Mouse (Mus musculus) spleen, adult 2 months (tissue): Measurements from ENCODE around the gene Slco4a1. TPM values are rescaled to one million over a fixed set of nuclear protein-coding genes. Genes with fewer than 3 reads are reported as not detected.

ENCODE experiments used
- DNase-seq, 2 experiments: peaks; one replicate each; pipeline versions ENCODE4 v3.0.0 to v3.0.0-alpha.2; 2012 to 2021; ENCODE audit warnings: low spot score in 2 of 2, low read depth in 1 of 2
- H3K27ac ChIP-seq: fragments of 200-500 bp; 2 replicates; pipeline ENCODE4 v1.5.1; 2012; ENCODE audit warnings: low read length, inconsistent platforms; ENCODE audit not compliant: insufficient read depth
- H3K27me3 ChIP-seq: fragments of 200-500 bp; 2 replicates; pipeline ENCODE4 v1.6.1; 2012; ENCODE audit warnings: mild to moderate bottlenecking, moderate library complexity, low read length, inconsistent platforms; ENCODE audit not compliant: control insufficient read depth, insufficient read depth
- H3K36me3 ChIP-seq: fragments of 200-500 bp; 2 replicates; pipeline ENCODE4 v1.6.1; 2012; ENCODE audit warnings: mild to moderate bottlenecking, low read length, inconsistent platforms; ENCODE audit not compliant: control insufficient read depth, insufficient read depth
- H3K4me1 ChIP-seq: fragments of 200-500 bp; 2 replicates; pipeline ENCODE4 v1.6.1; 2011; ENCODE audit warnings: inconsistent platforms; ENCODE audit not compliant: control insufficient read depth, insufficient read depth, insufficient read length
- H3K4me3 ChIP-seq: fragments of 200-500 bp; 2 replicates; pipeline ENCODE4 v1.5.1; 2011; ENCODE audit warnings: mild to moderate bottlenecking, inconsistent platforms; ENCODE audit not compliant: insufficient read depth, insufficient read length; ENCODE audit errors: extremely low read depth
- CTCF ChIP-seq: fragments of 200-500 bp; IDR thresholded peaks from 2 replicates; pipeline ENCODE4 v1.5.1; 2011; ENCODE audit warnings: mild to moderate bottlenecking, inconsistent platforms; ENCODE audit not compliant: insufficient read depth, insufficient read length, insufficient replicate concordance; ENCODE audit errors: extremely low read depth
- POLR2A ChIP-seq: fragments of 200-500 bp; IDR thresholded peaks from 2 replicates; pipeline ENCODE4 v1.6.1; 2011; ENCODE audit warnings: low read depth, low read length, inconsistent platforms
- WGBS: fragments of 180-500 bp; shearing (Covaris S2); methylation state at CpG from one replicate; pipeline ENCODE4 v1.1.7; 2018; 5-methylcytosine and 5-hydroxymethylcytosine counted together
- polyA plus RNA-seq: library from polyadenylated mRNA; depleted of rRNA; stranded (reverse); fragments of >200 nt; gene quantifications from 2 replicates; pipeline ENCODE4 v1.2.3, GENCODE M21; 2012

Gene Slco4a1
- polyA plus RNA-seq, 1 experiment: 8.1 TPM

DNA sequence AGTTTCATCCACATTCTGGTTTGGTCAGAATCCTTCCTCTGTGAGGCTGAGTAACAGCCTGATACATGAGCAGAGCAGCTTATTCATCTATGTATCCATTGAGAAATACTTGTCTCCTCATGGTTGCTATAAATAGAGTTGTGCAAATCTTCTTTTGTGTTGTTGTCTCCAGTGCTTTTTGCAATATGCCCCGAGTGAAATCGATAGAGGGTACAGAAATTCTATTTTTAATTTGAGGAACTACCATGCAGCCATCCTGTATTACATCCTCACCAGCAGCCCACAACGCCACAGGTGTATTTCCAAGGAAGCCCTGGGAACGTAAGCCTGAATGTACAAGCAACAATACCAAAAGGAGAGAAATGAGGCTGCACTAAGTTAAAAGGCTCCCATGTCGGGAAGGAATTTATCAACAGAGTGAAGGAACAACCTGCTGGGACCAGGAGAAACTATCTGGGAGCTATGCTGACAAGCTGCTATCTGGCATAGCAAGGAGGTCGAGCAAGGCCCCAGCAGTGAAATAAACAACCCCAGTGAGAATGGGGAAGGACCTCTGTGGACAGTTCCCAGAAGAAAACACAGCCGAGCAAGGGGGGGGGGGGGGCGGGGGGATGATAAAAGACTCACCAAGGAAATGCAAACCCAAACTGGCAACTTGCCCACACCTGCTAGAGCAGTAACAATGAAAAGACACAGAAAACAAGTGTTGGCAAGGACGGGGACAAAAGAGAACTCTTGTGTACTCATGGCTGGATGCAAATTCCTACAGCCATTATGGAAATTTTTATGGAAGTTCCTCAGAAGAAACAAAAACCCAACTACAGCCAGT lies 10.9 kb upstream of the Slco4a1 start:
- peaks cover 42% of the 10 kb centered on the region; the same call in 1 of the 2 replicates for H3K4me1 ChIP-seq
- H3K4me3 ChIP-seq: no peak overlapping the region
- H3K27me3 ChIP-seq: no peaks in the 10 kb centered on the region
- TF ChIP-seq POLR2A (no peak), CTCF (no peak)
- no peaks in the 10 kb centered on the region for H3K36me3 ChIP-seq
- WGBS: 5% methylated on average over 9 of the region's 9 CpGs
- peak in 1 of 2 experiments; percentile 46 for DNase-seq
- peak overlapping the region; percentile 68 for H3K27ac ChIP-seq

DNA sequence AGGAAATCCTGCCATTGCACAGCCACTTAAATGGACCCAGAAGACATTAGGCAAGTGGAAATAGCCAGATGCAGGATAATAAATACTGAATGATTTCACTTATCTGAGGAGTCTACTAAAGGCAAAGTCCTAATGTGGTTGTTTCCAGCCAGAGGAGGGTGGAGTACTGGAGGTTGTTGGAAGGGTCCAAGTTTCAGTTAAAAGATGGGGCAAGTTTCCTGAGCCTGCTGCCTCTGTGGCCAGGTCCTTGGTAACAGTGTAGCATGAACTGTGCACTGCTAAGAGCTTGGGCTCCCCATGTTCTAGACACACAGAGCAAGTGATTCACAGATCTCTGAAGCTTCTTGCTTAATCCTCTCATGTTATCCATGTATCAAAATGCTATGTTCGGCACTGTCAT lies 10.1 kb upstream of the Slco4a1 start:
- 91% methylated on average over 1 of the region's 1 CpGs for WGBS
- DNase-seq: no peak
- 0 out of 2 replicates have a peak overlapping the region, but pooled peaks have one; percentile 14 for H3K27ac ChIP-seq
- H3K4me3 ChIP-seq: no peak overlapping the region
- no peaks in the 10 kb centered on the region for H3K27me3 ChIP-seq
- no peak for TF ChIP-seq CTCF
- no peak for TF ChIP-seq POLR2A
- H3K4me1 ChIP-seq: peaks cover 42% of the 10 kb centered on the region; the same call in 1 of the 2 replicates
- H3K36me3 ChIP-seq: no peaks in the 10 kb centered on the region

- peak overlapping the region; percentile 19; the same call in 1 of the 2 replicates for H3K27ac ChIP-seq
- peak; percentile 34 to 50 for DNase-seq
- TF ChIP-seq POLR2A (no peak), CTCF (no peak)
- no peaks in the 10 kb centered on the region for H3K36me3 ChIP-seq
- no peak overlapping the region for H3K4me3 ChIP-seq
- WGBS: 16% methylated on average over 5 of the region's 5 CpGs
- no peaks in the 10 kb centered on the region for H3K27me3 ChIP-seq
- peaks cover 19% of the 10 kb centered on the region; the same call in 1 of the 2 replicates for H3K4me1 ChIP-seq
Measured at GRCm38 (mm10) chr2:180449007-180449406, 7.0 kb upstream of the Slco4a1 start.

DNA sequence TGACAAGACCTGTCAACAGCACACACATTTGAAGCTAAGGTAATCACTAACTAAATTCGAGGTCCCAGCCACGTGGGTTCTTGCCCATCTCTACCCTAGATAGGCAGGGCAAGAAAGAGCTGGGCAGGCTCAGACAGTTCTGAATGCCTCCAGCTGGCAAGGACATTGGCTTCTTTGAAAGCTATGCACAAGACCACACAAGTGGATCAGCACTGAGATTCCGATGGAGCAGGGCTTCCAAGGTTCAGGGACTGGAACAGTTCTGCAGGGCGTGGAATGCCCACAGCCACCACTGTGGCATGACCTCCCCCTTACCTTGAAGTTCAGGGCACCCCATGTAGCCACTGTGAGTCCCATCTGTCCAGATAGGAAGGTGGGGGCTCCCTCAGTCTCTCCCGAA lies 5.5 kb upstream of the Slco4a1 start:
- Histone ChIP-seq H3K4me3 (no peak overlapping the region), H3K36me3 (no peaks in the 10 kb centered on the region), H3K4me1 (peaks cover 9% of the 10 kb centered on the region; the same call in 1 of the 2 replicates), H3K27me3 (no peaks in the 10 kb centered on the region), H3K27ac (no peak overlapping the region)
- DNase-seq: no peak
- WGBS: 81% methylated on average over 5 of the region's 5 CpGs
- no peak for TF ChIP-seq CTCF
- TF ChIP-seq POLR2A: no peak

DNA sequence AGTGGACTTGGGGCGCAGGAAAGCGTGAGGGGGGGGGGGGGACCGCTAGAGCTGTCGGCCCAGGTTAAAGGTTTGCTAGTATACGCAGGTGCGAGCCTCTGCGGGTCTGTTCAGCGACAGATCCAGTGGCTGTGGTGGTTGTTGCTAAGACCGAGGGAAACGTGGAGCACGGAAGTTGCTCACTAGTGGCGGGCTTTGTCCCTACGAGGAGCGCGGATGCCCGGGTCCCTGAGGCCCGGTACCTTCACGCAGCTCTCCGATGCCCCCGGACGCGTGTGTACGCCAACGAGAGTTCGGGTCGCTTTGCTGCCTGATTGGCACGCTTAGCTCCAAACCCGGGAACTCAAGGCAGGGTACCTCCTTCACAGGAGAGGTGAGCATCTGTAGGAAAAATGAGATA lies 660 bp downstream of the Slco4a1 start:
- no peak for DNase-seq
- under 1% methylated on average over 28 of the region's 28 CpGs for WGBS
- Histone ChIP-seq H3K27me3 (no peaks in the 10 kb centered on the region), H3K36me3 (no peaks in the 10 kb centered on the region), H3K4me1 (no peaks in the 10 kb centered on the region), H3K27ac (no peak overlapping the region), H3K4me3 (peak overlapping the region; percentile 68)
- TF ChIP-seq POLR2A (no peak), CTCF (no peak)

DNA sequence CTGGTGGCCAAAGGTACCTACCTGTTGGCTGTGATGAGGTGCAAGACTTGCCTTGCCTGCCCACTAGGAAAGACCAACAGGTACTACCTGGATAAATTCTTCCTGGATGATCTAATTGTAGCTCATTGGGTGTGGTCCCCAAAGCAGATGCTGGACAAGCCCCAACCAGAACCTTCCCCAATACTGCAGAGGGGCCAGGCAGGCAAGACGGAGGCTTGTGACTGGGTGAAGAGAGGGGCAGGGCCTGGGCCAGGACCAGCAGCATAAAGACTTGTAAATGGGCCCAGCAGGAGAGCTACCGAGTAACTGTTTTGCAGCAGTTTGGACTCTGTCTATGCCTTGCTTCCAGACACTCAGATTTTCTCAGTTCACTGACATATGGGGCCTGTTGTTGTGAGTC lies 1.6 kb downstream of the Slco4a1 start:
- WGBS: 86% methylated on average over 2 of the region's 2 CpGs
- no peak for TF ChIP-seq CTCF
- no peak for TF ChIP-seq POLR2A
- H3K4me1 ChIP-seq: no peaks in the 10 kb centered on the region
- H3K4me3 ChIP-seq: no peak overlapping the region
- H3K27ac ChIP-seq: no peak overlapping the region
- DNase-seq: no peak
- no peaks in the 10 kb centered on the region for H3K36me3 ChIP-seq
- no peaks in the 10 kb centered on the region for H3K27me3 ChIP-seq

GRCm38 (mm10) chr2:180459437-180459836 lies 3.4 kb downstream of the Slco4a1 start:
- H3K27me3 ChIP-seq: no peaks in the 10 kb centered on the region
- H3K27ac ChIP-seq: no peak overlapping the region
- TF ChIP-seq POLR2A (no peak), CTCF (no peak)
- DNase-seq: no peak
- H3K4me1 ChIP-seq: no peaks in the 10 kb centered on the region
- no peaks in the 10 kb centered on the region for H3K36me3 ChIP-seq
- 83% methylated on average over 4 of the region's 4 CpGs for WGBS
- H3K4me3 ChIP-seq: no peak overlapping the region
